Mouse (Mus musculus) kidney, postnatal 14 days (tissue): ENCODE measurements at regions not wholly inside any gene's neighbourhood (a gene's known extent, or its start where the extent isn't known, plus 50 kb on each side); places are given as distances from the start of the nearest gene placed in this dataset.

ENCODE experiments used
- DNase-seq: peaks from one replicate; pipeline ENCODE4 v3.0.0; 2022; ENCODE audit warnings: mixed read lengths

DNA sequence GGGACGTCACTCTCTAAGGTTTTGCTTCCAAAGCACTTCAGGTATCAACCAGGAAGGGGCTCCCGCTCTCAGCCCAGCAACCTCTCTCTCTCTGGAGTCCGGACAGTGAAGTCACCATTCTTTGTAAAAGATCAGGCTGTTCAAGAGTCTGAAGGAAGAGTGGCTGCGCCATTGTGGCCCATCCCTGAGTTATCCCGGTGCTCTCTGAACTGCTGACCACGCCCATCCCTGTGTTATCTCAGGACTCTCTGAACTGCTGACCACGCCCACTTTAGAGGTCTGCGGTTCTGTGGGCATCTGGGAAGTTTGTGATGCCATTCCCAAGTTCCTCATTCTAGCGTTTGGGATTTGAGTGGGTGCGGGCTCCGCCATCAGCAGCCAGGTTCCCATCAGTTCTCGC lies 239.1 kb upstream of the Nfe2l3 start:
- no peak for DNase-seq

DNA sequence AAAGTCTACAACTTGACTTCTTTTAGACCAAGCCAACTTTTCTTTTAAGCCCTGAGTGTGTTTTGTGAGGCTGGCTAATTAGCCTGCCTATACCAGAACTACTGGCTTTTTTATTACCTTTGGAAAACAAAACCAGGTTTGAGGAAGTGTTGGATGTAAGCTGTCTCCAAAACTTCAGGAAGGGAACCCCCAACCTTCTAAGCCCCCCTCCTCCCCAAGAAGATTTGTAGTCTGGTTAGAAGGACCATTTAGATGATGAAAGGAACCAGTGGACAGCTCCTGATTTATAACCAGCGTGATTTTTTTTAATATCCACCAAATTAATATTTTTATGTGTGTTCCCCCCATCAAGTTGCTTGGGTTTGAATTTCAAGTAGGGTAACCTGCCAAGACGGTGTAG lies 236.1 kb upstream of the Nfe2l3 start:
- no peak for DNase-seq

DNA sequence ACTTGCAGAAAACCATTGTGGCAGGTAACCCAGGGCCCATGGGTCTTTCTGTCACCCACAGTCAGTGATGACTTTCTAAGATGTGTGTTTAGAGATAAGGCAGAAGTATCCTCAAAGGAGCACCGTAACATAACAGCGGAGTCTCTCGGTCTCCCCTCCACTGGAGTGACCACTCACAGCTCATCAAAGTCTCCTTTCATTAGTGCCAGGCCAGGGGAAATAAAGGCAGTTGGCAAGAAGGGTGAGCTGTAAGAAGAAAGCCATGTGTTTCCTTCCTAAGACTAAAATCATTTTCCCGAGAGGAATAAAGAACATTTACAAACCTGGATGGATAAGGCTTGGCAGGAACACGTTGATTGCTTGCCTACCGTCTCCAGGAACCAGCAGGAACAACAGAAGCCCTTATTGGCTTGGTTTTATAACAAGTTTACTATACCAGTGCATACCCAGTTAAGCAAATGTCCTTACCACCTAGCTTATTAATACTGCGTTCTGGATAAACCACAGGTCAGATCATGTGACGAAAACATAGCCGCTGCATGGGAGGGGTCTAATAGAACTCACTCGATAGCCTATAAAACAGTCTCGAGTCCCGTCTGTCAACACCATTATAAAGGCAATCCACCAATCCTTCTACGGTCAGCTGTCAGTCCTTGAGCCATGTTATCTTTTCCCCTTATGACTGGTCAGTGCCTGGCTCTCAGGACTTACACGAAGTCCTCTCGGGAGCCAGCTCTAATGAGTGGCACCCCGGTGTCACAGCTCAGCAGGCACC lies 235.3 kb upstream of the Nfe2l3 start:
- DNase-seq: no peak

DNA sequence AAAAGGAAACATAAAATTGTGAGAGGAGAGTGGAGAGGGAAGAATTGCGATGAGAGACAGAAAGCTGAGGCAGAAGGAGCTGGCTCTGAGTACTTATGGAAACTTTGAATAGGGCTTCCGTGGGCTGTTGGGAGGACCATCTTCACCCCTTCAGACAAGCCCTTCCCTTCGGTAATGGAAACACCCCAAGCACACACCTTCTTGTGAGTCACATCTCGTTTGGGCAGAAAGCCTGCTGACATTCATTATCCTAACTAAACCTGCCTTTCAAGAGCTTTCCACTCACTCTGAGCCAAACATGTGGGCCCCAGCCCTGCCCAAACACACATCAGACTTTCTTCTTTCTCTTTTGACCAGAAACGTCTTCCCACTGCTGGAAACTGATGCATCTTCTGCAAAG lies 232.3 kb upstream of the Nfe2l3 start:
- DNase-seq: no peak

- DNase-seq: no peak
Observed at GRCm38 (mm10) chr6:51200837-51201236, 231.6 kb upstream of the Nfe2l3 start.

- no peak for DNase-seq
Observed at GRCm38 (mm10) chr6:51204306-51204705, 228.2 kb upstream of the Nfe2l3 start.

DNA sequence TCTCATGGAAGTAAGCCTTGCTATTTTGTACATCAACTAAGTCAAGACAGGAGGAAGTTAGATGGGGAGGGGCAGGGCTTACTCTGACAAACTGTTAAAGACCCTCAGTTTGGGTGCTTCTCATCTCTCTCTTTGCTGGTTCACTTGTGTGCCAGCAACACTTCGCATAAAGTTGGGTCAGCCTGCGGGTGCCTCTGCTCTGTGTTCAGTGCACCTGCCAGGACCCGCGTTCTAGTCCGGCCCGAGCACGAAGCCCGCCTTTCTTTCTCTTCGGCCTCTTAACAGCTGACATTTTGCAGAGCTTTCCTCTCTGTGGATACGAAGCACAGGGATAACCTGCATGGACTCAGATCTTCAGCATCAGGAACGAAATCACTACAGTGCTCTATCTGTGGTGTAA lies 227.1 kb upstream of the Nfe2l3 start:
- no peak for DNase-seq

DNA sequence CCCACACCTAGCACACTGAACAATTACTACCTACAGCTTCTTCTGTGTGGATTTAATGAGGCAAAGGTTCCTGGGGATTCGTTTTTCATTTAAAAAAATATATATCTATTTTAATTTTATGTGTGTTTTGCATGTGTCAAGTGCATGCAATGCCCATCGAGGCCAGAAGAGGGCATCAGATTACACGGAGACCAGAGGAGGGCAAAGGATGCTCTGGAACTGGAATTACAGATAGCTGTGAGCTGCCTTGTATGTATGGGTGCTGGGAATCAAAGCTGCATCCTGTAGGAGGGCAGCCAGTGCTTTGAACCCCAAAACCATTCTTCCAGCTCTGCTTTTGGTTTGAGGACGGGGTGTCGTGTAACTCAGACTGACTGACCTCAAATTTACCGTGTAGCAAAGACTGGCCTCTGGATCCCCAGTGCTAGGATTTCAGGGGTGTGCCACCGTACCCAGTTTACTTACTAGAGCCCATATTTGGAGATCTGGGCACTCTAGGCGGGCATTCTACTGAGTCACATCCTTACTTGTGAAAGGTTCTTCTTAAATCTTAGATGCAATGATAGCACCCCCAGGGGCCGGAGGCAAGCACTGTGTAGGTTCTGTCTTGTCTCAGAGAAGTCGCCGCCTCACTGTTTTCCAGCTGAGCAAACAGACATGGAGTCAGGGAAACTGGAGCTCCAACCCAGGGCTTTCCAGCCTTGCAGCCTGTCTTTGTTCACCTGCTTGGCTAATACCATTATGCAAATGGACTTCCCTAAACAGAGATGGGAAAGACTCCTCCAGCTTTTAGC lies 225.6 kb upstream of the Nfe2l3 start:
- DNase-seq: peak; percentile 66

GRCm38 (mm10) chr6:51207587-51208361 lies 224.7 kb upstream of the Nfe2l3 start:
- no peak for DNase-seq

DNA sequence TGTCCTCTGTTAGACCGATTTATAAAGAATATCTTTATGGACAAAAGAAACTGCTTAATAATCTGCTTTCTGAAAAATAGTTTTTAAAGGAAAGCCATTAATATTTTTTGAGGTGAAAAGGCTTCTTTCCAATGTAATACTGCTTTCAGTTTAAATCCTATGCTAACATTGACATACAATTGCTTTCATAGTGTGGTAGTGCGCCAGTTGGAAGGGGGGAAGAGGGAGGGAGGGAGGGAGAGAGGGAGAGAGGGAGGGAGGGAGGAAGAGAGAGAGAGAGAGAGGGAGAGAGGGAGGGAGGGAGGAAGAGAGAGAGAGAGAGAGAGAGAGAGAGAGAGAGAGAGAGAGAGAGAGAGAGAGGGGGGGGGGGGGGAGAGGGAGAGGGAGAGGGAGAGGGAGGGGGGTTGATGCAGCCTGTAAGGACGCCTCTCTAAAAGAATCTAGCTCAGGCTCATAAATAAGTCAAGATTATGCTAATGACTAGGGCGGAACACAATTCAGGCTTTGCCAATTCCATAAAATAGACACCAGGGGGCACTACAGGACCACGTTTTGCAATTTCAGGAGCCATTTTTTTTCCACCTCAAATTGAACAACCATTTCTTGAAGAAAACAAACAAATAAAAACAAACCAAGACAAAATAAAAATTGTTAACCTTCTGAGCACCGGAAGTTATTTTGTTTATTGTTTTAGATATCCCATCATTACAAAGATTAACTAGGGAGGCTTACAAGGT lies 223.6 kb upstream of the Nfe2l3 start:
- peak; percentile 70 for DNase-seq

- peak; percentile 21 for DNase-seq
Observed at GRCm38 (mm10) chr6:51211418-51211817, 221.1 kb upstream of the Nfe2l3 start.

GRCm38 (mm10) chr6:51212216-51212615 lies 220.3 kb upstream of the Nfe2l3 start:
- no peak for DNase-seq

GRCm38 (mm10) chr6:51215371-51215770 lies 217.1 kb upstream of the Nfe2l3 start:
- no peak for DNase-seq

DNA sequence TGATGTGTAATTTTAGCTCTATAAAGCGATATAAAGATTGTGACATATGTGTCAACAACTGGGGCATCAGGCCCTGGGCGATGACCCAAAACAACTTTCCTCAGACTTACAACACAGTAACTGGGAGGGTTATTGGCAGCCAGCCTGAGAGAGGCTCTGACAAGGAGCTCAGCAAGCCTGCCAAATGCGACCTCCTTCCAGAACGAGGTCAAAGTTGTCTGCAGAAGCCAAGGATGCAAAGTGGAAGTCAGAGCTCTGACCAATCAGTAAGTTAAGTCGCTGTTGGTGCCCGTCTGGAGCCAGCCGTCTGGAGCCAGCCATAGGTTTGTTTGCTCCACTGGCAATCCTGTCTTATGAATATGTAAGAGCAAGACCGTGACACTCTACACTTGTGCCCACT lies 216.0 kb upstream of the Nfe2l3 start:
- DNase-seq: peak; percentile 80

GRCm38 (mm10) chr6:51219691-51220090 lies 212.8 kb upstream of the Nfe2l3 start:
- DNase-seq: no peak

DNA sequence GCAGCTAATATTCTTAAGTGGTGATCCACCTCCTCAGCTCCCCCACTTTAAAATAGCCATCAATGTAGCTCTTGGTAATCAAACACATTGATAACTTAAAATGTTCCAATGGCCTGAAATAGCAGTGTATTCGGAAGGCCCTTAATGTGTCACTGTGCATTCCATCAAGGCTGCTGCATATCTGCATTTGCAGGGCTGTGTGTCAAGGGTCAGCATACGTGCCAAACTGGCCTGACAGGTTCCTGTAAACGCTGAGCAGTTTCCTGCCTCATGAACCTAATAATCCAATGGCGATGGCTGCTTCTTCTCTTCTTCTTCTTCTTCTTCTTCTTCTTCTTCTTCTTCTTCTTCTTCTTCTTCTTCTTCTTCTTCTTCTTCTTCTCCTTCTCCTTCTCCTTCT lies 211.7 kb upstream of the Nfe2l3 start:
- DNase-seq: no peak

DNA sequence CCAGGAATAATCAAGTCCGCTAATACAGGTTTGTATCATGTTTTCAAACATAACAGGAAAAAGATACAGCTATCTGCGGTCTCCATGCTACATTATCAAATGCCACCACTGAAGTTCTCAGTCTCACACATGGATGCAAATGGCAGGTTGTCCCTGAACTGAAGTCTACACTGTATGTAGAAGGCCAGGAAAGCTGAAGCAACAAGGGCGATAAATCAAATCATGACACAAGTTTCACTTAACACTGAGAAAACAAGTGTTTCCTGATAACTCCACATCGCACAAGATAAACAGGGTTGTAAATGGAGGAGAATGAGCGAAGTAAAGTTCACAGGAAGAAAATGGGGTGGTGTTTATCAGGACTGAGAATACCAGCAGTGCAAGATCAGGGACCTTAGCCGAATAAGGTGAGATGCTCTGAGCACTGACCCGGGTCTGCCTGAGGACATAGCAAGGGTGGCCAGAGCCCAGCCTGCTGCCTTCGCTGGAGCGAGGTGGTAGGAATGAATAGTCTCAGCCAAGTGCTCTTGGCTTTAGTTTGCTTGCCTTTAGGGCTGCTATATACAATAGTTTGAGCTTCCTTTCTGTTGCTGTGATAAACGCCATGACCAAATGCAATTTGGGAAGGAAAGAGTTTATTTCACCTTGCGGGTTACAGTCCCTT lies 196.3 kb upstream of the Nfe2l3 start:
- no peak for DNase-seq

GRCm38 (mm10) chr6:51240039-51240438 lies 192.4 kb upstream of the Nfe2l3 start:
- DNase-seq: no peak

DNA sequence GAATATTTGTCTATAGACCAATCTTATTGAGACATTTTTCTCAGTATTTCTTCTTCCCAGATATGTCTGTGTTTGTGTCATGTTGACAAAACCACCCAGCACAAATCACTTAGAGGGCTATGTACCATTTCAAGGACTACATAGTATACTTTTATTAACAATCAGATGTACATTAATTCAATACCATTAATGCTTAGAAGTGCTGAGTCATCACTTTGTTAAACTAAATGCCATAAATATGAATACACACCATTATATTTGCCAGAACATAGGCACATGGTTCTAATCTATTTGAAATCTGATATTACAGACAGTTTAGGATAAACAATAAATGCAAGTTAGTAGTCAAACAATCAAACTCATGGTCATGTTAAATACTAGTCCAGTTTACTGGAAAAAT lies 182.2 kb upstream of the Nfe2l3 start:
- DNase-seq: no peak

DNA sequence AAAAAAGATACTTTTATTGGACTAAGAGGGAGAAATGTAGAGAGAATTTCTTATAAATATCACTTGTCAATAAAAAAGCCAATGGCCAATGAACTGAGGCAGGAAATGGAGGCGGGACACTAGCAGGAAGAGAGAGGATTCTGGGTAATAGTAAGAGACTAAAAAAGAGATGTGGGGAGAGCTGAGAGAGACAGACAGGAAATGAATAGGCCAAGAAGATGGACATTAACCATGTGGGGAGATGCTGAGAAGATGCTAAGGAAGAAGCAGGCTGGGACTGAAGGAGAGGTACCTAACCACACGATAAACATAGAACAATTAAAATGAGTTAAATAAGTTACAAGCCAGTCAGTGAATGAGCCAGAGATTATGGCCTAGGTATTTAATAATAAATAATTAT lies 181.0 kb upstream of the Nfe2l3 start:
- DNase-seq: no peak

DNA sequence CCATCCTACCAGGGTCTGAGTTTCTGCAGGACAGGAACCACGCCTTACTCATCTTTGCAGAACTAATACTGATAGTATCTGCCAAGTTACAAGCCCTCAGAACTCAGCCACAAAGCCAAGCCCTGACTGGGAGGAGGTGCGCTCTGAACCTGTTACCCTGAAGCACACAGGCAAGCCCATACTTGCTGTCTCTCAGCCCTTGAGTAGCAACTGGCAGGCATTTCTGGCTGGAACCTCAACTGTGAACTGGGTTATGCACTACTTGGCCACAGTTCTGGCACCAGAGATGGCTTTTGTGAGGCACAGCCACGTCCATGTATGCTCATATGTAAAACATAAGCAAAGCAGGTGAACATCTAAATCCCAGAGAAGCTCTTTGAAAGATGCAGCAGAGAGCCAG lies 179.7 kb upstream of the Nfe2l3 start:
- DNase-seq: no peak

- DNase-seq: no peak
Observed at GRCm38 (mm10) chr6:51256631-51257030, 175.8 kb upstream of the Nfe2l3 start.
